Mouse (Mus musculus) brain, embryonic 14.5 days (tissue): Measurements from ENCODE around the gene Eif2ak4.

Experiments
- CTCF ChIP-seq: fragments of 200-500 bp; IDR thresholded peaks from 2 replicates; pipeline ENCODE4 v1.5.1; 2012; ENCODE audit warnings: inconsistent platforms, mild to moderate bottlenecking, moderate library complexity, borderline replicate concordance; ENCODE audit not compliant: insufficient read depth, insufficient read length; ENCODE audit errors: extremely low read depth
- POLR2A ChIP-seq: fragments of 200-500 bp; IDR thresholded peaks from 2 replicates; pipeline ENCODE4 v1.6.1; 2012; ENCODE audit warnings: mild to moderate bottlenecking, inconsistent platforms, borderline replicate concordance; ENCODE audit not compliant: poor library complexity, insufficient read depth, insufficient read length, severe bottlenecking; ENCODE audit errors: extremely low read depth

- TF ChIP-seq POLR2A (no peak), CTCF (no peak)
Observed at GRCm38 (mm10) chr2:118495024-118495423, 106.6 kb downstream of the Eif2ak4 start.
